Mouse (Mus musculus) lung, embryonic 16.5 days (tissue): ENCODE results near the gene Scn8a. TPM values are rescaled to one million over a fixed set of nuclear protein-coding genes. Genes with fewer than 3 reads are reported as not detected.

Experiments used
- ATAC-seq: fragments of 200-750 bp; cut with Nextera tagmentation; 2 replicates; pipeline ENCODE4 v1.8.0; 2017; ENCODE audit warnings: low read depth, mild to moderate bottlenecking, moderate library complexity
- H3K27ac ChIP-seq: fragments of 300-500 bp; sonication (generic); 2 replicates; pipeline ENCODE4 v1.5.1; 2014; ENCODE audit warnings: mild to moderate bottlenecking, control low read depth, low read length
- H3K27me3 ChIP-seq: fragments of 300-500 bp; sonication (generic); 2 replicates; pipeline ENCODE4 v1.6.1; 2014; ENCODE audit warnings: low read depth, low read length, mixed read lengths; ENCODE audit not compliant: control insufficient read depth, insufficient read depth
- H3K36me3 ChIP-seq: fragments of 300-500 bp; sonication (generic); 2 replicates; pipeline ENCODE4 v1.6.1; 2014; ENCODE audit warnings: low read length; ENCODE audit not compliant: control insufficient read depth, insufficient read depth
- H3K4me1 ChIP-seq: fragments of 300-500 bp; sonication (generic); replicated peaks from 2 replicates; pipeline ENCODE4 v1.6.1; 2014; ENCODE audit warnings: low read length, mixed read lengths; ENCODE audit not compliant: control insufficient read depth, insufficient read depth
- H3K4me2 ChIP-seq: fragments of 300-500 bp; sonication (generic); 2 replicates; pipeline ENCODE4 v1.6.1; 2014; ENCODE audit warnings: low read depth, low read length, control low read depth
- H3K4me3 ChIP-seq: fragments of 300-500 bp; sonication (generic); 2 replicates; pipeline ENCODE4 v1.5.1; 2014; ENCODE audit warnings: mild to moderate bottlenecking, low read length, control low read depth
- H3K9ac ChIP-seq: fragments of 300-500 bp; sonication (generic); 2 replicates; pipeline ENCODE4 v1.6.1; 2014; ENCODE audit warnings: low read length, control low read depth
- H3K9me3 ChIP-seq: fragments of 300-500 bp; sonication (generic); 2 replicates; pipeline ENCODE4 v1.6.1; 2016; ENCODE audit warnings: low read length; ENCODE audit not compliant: control insufficient read depth
- WGBS: fragments of 180-500 bp; shearing (Covaris S2); extraction: QIAGEN DNeasy Blood & Tissue Kit; methylation state at CpG from one replicate; pipeline ENCODE4 v1.1.7; 2014; 5-methylcytosine and 5-hydroxymethylcytosine counted together
- polyA plus RNA-seq: library from polyadenylated mRNA; unstranded; fragments of >200 nt; fragmentation: Nextera tagmentation; extraction: Ambion mirVana; gene quantifications from 2 replicates; pipeline ENCODE4 v1.2.1, GENCODE M21; 2015

Gene Scn8a
- polyA plus RNA-seq, 1 experiment from 2014 or later = 1.4 TPM

- 5% methylated on average over 2 of the region's 2 CpGs for WGBS
- no peak for ATAC-seq
These were observed 35.3 kb downstream of the Scn8a start for GRCm38 (mm10) chr15:100905006-100905405.

GRCm38 (mm10) chr15:100905751-100906150 is 36.1 kb downstream of the Scn8a start:
- H3K27me3 ChIP-seq = no peaks in the 10 kb centered on the region
- ATAC-seq = no peak
- WGBS = 62% methylated on average over 8 of the region's 8 CpGs
- no peak overlapping the region for H3K27ac ChIP-seq
- H3K4me1 ChIP-seq = no peaks in the 10 kb centered on the region
- no peak overlapping the region for H3K9ac ChIP-seq
- no peak overlapping the region for H3K4me3 ChIP-seq
- H3K9me3 ChIP-seq = no peaks in the 10 kb centered on the region
- H3K36me3 ChIP-seq = no peaks in the 10 kb centered on the region
- H3K4me2 ChIP-seq = no peak overlapping the region

More at GRCm38 (mm10) chr15:100905006-100905405, 35.3 kb downstream of the Scn8a start:
- Histone ChIP-seq H3K27me3 (no peaks in the 10 kb centered on the region), H3K27ac (no peak overlapping the region), H3K9ac (no peak overlapping the region), H3K36me3 (no peaks in the 10 kb centered on the region), H3K4me3 (no peak overlapping the region), H3K9me3 (no peaks in the 10 kb centered on the region), H3K4me2 (no peak overlapping the region), H3K4me1 (no peaks in the 10 kb centered on the region)

GRCm38 (mm10) chr15:100908817-100909216 is 39.2 kb downstream of the Scn8a start:
- no peaks in the 10 kb centered on the region for H3K9me3 ChIP-seq
- H3K27ac ChIP-seq = no peak overlapping the region
- ATAC-seq = no peak
- no peak overlapping the region for H3K9ac ChIP-seq
- WGBS = 67% methylated on average over 3 of the region's 3 CpGs
- H3K4me2 ChIP-seq = no peak overlapping the region
- no peaks in the 10 kb centered on the region for H3K27me3 ChIP-seq
- H3K36me3 ChIP-seq = no peaks in the 10 kb centered on the region
- H3K4me3 ChIP-seq = no peak overlapping the region
- no peaks in the 10 kb centered on the region for H3K4me1 ChIP-seq

- H3K9me3 ChIP-seq = no peaks in the 10 kb centered on the region
- H3K9ac ChIP-seq = no peak overlapping the region
- H3K4me3 ChIP-seq = no peak overlapping the region
- H3K4me2 ChIP-seq = no peak overlapping the region
- H3K36me3 ChIP-seq = no peaks in the 10 kb centered on the region
- 52% methylated on average over 3 of the region's 3 CpGs for WGBS
- no peaks in the 10 kb centered on the region for H3K27me3 ChIP-seq
- no peak for ATAC-seq
- H3K4me1 ChIP-seq = peaks cover under 1% of the 10 kb centered on the region; the same call in 1 of the 2 replicates
- H3K27ac ChIP-seq = no peak overlapping the region
These were observed 40.1 kb downstream of the Scn8a start for GRCm38 (mm10) chr15:100909734-100910163.

GRCm38 (mm10) chr15:100910381-100910841 is 40.8 kb downstream of the Scn8a start:
- ATAC-seq = no peak
- WGBS = 62% methylated on average over 10 of the region's 10 CpGs
- H3K9ac ChIP-seq = no peak overlapping the region
- H3K4me1 ChIP-seq = peaks cover 5% of the 10 kb centered on the region
- H3K36me3 ChIP-seq = no peaks in the 10 kb centered on the region
- H3K4me2 ChIP-seq = no peak overlapping the region
- no peak overlapping the region for H3K27ac ChIP-seq
- H3K9me3 ChIP-seq = no peaks in the 10 kb centered on the region
- no peak overlapping the region for H3K4me3 ChIP-seq
- H3K27me3 ChIP-seq = no peaks in the 10 kb centered on the region

GRCm38 (mm10) chr15:100912676-100913266 is 43.1 kb downstream of the Scn8a start:
- Histone ChIP-seq H3K9ac (no peak overlapping the region), H3K27ac (no peak overlapping the region), H3K4me1 (peaks cover 5% of the 10 kb centered on the region), H3K4me2 (no peak overlapping the region), H3K9me3 (no peaks in the 10 kb centered on the region), H3K27me3 (no peaks in the 10 kb centered on the region), H3K4me3 (no peak overlapping the region), H3K36me3 (no peaks in the 10 kb centered on the region)
- 81% methylated on average over 3 of the region's 3 CpGs for WGBS
- no peak for ATAC-seq

DNA sequence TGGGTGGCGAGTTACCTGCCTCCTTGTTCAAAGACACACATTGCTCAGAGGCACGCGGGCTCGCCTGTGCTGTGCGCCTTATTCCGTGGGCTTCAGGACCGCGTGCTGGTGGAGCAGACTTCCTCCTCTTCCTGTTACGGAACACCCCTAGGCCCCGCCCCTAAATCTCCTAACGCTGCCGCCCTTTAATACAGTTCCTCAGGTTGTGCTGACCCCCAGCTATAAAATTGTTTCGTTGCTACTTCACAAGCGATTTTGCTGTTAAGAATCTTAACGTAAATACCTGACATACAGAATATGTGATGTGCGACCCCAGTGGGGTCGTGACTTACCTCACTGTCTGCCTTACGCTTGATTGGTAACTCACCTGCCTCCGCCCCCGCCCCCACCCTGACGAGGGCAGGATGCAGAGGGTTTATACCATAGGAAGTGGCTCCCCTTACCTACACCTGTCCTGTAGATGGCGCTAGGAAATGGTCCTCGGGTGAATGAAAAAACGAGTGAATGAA is 45.1 kb downstream of the Scn8a start:
- Histone ChIP-seq H3K9me3 (no peaks in the 10 kb centered on the region), H3K27ac (no peak overlapping the region), H3K4me1 (peaks cover 5% of the 10 kb centered on the region), H3K4me3 (peak overlapping the region; percentile 36), H3K27me3 (no peaks in the 10 kb centered on the region), H3K36me3 (no peaks in the 10 kb centered on the region), H3K4me2 (peak overlapping the region; percentile 59), H3K9ac (peak overlapping the region; percentile 43; the same call in 1 of the 2 replicates)
- ATAC-seq = peak; percentile 72; the same call in 1 of the 2 replicates
- WGBS = 1% methylated on average over 24 of the region's 24 CpGs

GRCm38 (mm10) chr15:100918046-100918445 is 48.4 kb downstream of the Scn8a start:
- no peak for ATAC-seq
- WGBS = 40% methylated on average over 4 of the region's 4 CpGs

DNA sequence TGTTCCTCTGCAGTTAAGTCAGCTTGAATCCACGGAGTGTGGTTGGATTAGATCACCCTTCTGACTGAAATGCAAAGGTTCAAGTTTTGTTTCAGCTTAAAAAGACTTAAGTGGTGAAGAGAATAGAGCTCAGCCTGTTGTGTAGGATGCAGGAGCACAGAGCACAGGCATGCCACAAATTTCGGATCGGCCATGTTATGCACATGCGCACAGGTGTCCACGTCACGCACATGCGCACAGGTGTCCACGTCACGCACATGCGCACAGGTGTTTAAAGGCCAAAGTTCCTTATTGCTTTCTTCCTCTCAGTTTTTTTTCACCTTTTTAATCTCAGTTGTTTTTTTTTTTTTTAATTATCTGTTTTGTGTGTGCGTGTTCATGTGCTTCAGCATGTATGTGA is 52.6 kb downstream of the Scn8a start:
- Histone ChIP-seq H3K9ac (no peak overlapping the region), H3K4me3 (no peak overlapping the region), H3K4me2 (no peak overlapping the region), H3K27me3 (no peaks in the 10 kb centered on the region), H3K36me3 (no peaks in the 10 kb centered on the region), H3K27ac (no peak overlapping the region), H3K9me3 (no peaks in the 10 kb centered on the region), H3K4me1 (no peaks in the 10 kb centered on the region)
- no peak for ATAC-seq
- 90% methylated on average over 11 of the region's 11 CpGs for WGBS

More at GRCm38 (mm10) chr15:100918046-100918445, 48.4 kb downstream of the Scn8a start:
- H3K9ac ChIP-seq = no peak overlapping the region
- no peaks in the 10 kb centered on the region for H3K36me3 ChIP-seq
- no peaks in the 10 kb centered on the region for H3K9me3 ChIP-seq
- H3K27ac ChIP-seq = no peak overlapping the region
- no peak overlapping the region for H3K4me2 ChIP-seq
- H3K27me3 ChIP-seq = no peaks in the 10 kb centered on the region
- H3K4me3 ChIP-seq = no peak overlapping the region
- peaks cover 5% of the 10 kb centered on the region for H3K4me1 ChIP-seq
